Mouse (Mus musculus) embryo, embryonic 10 days (tissue): ENCODE data around the gene Med26.

Source experiments
- DNase-seq: peaks from one replicate; pipeline ENCODE4 v3.0.0-alpha.2; 2015; ENCODE audit warnings: low spot score

The Med26 gene

DNA sequence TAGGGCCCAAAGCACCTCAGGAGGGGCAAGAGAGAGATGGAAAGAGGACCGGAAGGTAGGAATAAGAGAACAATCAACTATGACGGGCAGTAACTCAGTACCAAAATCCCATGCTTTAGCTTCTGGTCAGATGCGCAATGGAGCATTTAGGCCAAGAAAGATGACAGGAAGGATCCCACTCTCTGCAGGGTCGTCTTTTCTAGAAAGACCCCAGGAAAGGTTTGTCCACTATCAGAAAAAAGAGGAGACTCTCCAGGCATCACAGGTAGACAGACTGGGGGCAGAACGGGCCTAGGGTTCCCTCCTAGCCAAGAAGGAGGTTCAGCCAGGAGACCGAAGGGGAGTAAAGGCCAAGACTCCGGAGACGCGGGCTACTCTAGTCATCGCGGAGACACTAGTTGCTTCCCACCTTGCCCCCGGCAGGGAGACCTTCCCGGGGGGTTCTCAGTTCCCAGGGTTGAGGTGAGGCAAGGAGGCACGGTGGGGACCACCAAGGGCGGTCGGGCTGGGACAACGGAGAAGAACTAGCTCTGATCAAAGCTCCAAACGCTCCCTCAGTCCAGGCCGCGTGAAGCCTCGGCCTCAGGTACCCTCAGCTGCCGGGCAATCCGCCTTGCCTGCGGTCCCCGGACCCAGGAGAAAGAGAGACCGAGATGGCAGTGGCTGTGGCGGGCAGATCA is 808 bp downstream of the Med26 start:
- DNase-seq = no peak

DNA sequence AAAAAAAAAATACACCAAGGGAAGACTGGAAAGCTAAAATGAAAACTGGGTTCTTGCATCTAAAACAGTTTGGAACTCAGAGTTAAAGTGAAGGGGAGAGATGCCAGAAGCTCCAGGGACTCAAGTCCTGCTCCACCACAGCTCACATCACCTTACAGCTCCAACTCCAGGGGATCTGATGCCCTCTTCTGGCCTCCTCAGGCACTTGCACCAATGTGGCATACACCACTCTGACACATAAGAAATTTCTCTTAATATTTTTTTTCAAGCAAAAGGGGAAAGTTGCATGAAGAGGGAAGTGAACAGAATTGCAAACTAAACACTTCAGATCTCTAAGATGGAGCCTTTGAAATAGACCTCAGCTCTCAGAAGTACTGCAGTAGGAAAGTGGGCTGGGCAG is 8.8 kb downstream of the Med26 start:
- no peak for DNase-seq

DNA sequence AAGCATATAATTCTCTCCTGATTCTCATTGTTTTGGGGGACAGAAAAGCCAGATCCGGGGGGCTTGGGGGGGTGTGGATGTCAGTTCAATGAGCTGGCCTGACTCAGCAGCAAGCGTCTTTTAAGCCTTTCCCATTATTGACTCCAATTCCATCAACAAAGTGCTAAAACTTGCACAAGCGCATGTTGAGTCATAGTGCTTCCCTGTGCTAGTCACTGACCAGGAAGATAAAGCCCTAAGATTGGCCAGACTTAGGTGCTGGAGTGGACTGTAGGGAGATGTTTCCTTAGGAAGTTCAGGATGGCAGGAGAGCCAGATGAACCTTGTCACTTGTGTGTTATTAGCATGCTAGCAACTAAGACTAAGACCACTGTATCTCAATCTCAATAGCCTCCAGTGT is 13.2 kb downstream of the Med26 start:
- DNase-seq = no peak

DNA sequence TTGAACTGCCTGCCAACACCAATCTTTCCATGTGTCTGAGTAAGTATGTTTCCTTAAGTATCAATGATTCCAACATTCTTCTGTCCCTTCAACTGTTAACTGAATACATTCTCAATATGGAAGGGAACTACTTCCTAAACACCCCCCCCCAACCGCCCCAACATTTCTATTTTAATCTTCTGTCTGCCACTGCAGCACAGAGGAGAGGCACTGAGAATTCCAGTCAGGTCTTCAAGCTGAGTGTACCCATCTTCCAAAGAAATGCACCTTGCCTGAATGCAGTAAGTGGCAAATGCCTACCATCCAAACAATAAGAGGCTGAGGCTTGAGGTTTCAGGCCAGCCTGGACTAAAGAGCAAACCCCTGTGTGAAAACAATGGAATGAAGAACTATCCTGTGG is 16.0 kb downstream of the Med26 start:
- no peak for DNase-seq

DNA sequence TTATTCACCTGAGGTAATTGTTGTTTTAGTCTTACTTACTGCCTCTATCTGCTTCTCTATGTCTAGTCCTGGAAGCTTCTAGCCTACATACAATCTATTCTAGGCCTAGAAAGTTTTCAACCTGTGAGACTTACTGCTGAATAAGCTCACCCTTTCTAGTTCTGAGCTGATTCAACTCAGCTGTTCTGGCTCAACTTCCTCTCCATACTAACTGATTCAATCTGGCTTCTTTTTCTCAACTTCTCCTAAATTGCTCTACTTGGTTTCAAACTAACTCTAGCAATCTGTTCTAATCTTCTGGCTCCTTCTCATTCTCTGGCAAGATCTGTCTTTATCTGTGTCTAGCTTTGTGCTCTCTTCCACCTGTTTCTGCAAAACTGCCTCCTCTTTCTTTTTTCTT is 26.2 kb downstream of the Med26 start:
- no peak for DNase-seq

DNA sequence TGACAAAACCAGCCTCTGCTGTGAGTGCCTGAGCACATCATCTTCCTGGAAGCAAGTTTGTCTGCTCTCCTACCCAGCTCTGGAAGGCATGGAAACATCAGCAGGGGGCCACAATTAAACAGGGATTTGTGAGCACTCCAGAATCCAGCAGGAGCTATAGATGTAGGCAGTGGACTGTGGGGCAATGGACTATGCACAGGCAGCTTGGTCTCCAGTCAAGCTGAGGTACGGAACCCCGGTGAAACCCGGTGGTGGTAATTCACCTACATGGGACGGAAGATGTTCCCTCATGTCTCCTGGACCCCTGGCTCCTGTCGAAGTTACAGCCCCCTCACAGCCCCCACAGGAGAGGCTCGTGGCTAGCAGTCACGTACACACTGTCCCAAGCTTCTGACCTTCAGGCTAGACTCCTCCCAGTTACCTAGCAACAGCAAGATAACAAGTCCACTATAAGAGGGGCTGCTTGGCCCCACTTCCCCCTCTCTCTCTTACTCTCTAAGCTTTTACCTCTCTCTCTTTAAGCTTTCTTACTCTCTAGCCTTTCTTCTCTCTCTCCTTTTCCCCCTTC is 30.6 kb downstream of the Med26 start:
- no peak for DNase-seq

DNA sequence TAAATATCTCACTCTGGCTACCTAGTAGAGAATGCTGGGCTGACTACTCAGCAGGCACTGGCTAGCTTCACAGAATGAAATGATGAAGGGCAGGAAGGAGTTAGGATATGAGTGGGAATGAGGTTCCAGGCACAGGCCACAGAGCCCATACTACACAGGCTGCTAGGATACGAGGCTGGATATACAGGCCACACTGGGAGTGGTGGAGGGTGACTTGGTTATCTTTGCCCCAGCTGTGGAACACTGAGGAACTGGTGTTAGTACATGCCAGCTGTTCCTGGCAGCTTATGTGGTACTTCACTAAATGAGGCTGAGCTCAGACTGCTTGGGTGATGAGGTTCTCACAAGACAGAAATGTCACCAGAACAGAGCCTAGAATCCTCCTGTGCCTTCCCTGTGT is 34.9 kb downstream of the Med26 start:
- DNase-seq = no peak

DNA sequence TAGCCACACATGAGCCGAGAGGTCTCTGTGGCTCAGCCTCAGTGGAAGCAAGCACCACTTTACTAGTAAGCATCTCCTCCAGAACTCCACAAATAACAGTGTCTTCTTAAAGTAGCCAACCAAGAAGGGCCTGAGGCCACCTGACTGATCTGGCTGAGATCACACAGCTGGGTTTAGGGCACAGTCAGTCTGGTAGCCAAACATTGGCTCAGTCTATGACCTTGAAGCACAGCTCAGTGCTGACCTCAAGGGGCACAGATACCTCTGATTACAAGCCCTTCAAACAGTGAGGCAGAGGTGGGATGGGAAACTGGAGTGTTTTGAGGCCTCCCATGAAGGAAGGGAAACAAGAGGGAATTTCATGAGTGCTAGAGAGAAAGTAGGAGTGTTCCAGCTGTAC is 35.4 kb downstream of the Med26 start:
- DNase-seq = no peak

DNA sequence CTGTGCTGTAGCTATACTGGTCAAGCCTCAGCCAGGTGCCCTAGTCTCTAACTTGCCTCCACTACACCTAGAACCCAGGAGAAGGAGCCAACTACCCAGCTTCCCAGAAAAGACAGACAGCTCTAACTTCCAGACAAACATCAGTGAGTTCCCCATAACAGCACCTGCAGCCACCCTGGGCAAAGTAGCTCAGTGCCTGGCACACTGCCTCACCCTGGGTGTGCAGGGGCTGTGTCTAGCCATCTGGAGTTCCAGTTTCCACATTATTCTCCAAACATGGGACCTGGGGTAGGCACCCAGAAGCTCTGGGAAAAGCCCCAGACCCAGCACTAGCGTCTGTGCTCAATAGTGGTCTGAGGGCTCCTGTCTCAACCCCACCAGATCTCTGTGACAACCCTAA is 40.6 kb downstream of the Med26 start:
- no peak for DNase-seq

DNA sequence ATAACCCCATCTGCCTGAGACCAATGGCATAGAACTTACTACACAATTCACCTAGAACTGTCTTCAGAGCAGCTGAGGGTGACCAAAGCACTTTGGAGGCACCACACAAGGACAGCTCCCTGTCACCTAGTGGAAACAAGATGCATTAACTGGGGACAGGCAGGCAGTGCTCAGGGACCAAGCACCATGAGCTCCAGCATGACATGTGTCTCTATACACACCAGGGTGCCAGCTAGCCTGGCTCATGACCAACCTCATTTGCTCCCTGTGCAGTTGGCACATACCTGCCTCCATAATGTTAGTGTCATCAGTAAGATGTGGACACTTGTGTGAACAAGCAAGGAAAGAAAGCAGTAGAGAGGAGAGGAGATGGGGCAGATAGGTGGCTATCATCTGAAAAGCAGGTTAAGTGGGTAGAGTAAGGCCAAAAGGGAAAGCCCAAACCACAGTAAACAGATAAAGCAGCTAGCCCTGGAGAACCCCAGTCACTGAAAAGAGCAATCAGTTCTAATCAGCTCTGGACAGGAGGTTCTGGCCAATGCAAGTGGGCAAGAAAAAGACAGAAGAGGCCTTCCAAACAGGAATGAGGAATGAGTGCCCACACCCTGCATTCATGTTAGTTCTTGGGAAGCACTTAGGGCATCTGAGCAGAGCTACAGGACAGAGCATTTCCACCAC is 43.3 kb downstream of the Med26 start:
- no peak for DNase-seq

DNA sequence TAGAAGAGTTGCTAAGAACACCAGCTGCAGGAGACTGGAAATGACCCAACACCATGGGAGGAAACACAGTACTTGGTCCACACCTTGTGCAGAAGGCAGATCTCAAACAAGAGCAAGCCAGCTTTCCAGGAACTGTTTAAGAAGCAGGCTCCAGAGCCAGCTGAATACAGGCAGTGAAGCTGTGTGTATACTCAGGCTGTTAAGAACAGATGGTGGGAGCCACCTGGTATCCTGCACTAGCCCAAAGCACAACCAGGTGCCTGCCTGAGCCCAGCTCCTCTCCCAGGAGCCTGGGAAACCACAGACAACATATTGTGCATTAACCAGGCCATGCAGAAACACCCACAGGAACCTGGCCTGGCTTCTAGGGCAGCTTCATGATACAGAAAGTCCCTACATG is 43.9 kb downstream of the Med26 start:
- DNase-seq = no peak

DNA sequence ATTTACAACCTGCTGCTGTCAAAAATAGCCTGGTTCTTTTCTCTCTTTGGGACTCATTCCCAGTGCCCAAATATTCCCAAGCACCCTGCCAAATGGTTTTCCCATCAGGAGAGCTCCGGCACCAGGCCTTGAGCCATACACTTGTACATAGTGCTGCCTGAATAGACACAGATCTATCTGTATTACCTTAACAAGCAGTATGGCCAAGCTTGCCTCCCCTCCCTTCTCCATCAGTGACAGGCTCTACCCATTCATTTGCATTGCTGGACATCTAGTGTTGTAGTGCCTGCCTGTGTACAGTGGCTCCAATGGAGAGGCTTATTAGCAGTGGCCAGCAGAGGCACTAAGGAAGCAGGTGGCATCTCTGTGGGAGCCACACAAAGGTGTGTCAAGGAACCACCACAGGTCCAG is 47.5 kb downstream of the Med26 start:
- DNase-seq = no peak

DNA sequence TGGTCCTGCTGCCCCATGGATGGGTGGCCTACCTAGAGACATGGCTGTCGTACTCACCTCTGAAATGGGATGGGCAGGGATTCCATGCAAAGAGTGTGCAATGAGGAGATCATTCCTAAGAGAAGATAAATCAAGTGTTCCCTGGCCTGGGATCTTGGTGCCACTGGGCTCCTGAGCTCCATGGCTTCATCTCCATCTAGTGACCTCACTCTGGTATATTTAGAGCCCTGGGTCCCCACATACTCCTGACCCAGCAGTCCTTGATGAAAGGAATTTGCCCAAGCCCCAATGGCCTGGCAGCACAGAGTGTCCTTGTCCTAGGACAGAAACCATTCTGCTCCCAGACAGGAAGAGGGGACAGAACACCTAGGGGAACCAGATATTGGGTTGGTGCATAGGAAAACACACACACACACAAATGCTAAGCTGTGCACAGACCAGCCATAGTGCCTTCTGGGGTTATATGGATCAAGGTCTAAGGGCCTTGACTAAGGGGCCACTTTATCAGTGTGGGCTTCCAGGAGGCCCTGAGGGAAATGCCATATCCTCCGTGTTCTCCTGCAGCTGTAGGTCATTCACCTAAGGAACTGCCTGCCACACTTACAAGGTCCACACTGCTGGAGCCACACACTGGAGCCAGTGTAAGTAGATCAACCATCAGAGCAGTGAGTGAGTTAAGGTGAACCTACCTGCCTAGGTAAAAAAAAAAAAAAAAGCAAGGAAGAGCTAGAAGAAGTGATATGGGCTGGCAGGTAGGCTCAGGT is 48.4 kb downstream of the Med26 start:
- no peak for DNase-seq

DNA sequence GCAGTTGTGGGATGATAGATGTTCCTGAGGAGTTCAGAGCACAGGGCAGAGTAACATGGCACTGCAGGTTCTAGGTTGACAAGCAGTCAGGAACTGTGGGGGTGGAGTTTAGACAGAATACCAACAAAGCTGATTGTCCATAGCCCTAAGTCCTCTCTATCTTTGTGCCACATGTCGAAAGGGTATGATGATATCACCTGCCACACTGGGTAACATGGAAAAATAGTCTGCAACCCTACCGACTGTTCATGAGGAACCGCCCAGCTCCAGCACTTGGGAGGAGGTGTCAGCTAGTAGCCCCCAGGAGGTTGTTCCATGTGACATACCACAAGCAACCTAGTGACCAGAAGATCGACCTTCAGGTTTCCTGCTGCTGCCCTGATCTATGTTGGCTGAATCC is 49.5 kb downstream of the Med26 start:
- DNase-seq = no peak

DNA sequence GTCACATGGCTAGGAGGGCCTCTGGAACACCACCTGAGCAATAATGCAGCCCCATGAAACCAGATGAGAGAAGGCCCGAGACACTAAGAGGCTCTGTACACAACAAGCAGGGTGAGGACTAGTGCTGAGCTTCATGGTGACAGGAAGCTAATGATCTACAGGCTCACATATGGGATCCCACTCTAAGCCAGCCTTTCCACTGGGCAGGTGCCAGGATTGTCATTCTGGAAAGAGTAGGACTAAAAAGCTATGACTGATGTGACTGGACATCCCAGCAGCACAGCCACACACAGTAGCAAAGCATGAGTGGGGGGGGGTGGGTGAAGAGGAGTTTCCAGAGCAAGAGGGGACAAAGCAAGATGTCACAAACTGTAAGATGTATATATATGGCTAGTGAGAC is 50.2 kb downstream of the Med26 start:
- no peak for DNase-seq

DNA sequence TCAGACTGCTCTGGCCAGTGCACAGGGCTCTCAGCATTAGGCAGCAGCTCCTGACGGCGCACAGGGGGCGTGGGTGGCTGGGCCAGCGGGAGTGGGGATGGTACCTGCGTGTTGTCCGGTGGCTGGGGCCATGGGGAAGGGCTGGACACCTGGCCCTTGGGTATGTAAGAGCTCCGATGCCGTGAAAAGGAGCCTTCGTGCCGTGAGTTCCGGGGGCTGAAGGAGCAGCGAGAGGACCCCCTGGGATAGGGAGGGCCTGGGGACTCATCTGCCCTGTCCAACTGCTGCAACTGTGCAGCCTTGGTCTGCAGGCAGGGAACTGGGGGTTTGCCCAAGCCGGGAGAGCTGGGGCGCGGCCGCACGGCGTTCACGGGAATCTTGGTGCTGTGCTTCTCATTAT is 51.9 kb downstream of the Med26 start:
- DNase-seq = no peak

DNA sequence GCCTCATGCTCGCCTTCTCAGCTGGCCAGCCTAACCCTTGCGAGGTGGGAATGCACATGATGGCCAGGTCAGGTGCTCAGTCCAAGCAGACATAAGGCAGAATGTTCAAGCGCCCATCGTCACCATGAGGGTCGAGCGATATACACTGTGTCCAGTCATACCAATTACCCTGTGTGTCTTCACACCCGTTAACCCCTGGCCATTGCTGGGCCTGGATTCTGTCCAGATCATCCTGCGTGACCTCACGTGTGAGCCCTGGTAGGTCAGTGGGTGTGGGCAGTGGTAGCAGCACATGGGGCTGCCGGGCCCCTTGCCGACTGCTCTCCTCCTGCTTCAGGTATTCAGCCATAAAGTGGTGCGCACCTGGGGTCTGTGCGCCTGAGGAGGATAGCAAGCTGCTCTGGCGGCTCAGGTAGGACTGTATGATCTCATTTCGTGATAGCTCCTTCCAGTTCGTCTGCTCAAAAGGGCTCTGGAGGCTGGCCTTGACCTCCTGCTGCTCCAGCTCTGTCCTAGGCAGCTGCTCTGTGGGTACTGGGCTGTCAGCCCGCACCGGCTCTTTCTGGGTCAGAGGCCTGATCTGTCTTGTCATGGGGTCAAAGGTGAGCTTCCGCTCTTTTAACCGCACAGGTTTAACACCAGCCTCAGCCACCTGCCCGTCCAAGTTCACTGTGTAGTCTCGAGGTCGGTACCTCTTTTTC is 52.5 kb downstream of the Med26 start:
- DNase-seq = no peak

DNA sequence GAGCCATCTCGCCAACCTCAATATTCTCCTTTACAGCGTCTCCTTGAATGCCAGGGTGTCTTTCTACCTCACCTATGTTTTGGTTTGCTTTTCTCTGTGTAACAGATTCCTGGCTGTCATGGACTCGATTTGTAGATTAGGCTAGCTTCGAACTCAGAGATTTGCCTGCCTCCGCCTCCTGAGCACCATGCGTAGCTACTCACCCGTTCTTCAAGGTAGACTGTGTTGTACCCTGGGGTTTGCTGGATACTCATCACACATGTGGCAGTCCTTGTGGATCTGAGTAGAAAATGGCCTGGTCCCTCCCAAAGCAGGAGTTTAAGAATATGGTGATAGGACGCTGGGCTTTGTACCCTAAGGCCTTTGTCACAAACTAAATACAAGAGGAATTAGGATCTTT is 54.7 kb downstream of the Med26 start:
- DNase-seq = peak; percentile 9

DNA sequence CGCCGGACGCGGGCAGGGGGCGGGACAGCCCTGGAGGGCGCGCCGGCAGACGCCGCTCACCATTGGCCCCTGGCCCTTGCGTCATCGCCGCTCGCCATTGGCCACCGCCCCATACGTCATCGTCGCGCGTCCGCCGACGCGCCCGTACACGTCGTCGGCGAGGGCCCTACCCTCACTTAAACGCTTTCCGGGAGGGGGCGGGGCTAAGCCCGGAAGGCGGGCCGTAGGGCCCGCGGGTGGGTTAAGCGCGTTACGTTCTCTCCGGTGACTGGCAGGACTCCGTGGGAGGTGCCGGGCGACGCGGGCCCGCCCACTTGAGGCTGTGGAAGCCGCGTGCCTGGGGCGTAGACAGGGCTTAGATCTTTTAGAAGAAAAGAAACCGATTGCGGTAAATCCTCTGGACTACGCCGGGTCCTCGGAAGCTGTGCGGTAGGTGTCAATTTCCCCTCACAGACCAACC is 55.4 kb downstream of the Med26 start:
- peak; percentile 100 for DNase-seq

DNA sequence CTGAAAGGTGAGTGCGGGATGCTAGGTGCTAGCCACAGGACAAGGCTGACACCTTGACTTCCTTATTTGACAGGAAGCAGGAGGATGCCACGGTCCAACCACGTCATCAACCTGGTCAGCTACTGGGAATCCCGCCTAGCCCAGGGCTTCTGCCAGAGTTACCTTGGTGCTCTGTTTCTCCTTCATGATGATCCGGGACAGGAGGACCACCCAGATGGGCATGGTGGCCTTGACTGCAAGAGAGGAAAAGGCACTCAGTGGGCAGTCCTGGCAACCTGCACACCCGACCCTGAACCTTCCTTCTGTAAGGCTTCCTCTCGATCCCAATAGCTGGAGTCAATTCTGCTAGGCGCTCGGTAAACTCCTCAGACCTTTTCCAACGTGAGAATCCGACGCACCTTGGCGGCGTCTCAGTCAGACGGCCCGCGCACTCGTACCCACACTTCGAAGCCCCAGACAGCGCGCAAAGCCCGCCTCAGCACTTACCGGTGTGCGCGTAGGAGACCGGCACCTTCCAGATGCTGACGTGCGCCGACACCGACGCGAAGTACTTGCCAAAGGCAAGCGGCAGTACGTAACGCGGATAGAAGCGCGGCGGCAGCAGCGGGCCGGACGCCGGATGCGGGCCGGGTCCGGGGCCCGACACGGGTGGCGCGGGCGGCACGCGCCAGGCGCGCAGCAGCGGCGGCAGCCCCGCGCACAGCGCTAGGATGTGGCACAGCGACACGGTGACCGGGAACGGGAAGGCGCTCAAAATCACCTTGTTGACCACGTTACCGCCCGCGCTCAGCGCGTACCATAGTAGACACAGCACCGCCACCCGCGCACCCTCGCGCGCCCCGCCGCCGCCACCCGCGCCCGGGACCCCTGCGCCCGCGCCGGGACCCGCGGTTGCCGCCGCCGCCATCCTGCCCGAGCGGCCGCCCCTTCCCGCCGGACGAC is 56.1 kb downstream of the Med26 start, which contains the start of gene Slc35e1:
Gene Slc35e1, minus strand, starts transcription at position 935 of the 942 bp plus-strand sequence.
- DNase-seq = peak; percentile 64

DNA sequence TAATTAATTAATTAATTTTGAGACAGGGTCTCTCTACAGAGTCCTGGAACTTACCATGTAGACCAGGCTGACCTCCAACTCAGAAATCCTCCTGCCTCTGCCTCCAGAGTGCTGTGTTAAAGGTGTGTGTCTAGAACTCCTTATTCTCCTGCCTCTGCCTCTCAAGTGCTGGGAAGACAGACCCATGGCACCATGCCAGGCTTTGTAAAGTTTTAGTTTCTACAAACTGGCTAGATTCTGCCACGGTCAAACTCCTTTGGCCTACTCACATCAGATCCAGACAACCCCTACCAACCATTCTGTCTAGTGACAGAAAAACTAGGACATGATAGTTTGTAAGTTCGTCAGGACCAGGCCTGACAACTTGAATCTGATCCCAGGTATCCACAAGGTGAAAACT is 57.1 kb downstream of the Med26 start:
- DNase-seq = no peak
